Mouse (Mus musculus) E14TG2a.4 (cell line): ENCODE results near the gene Tmc8.

Experiments
- H3K27me3 ChIP-seq: 2 replicates; pipeline ENCODE4 v1.6.1; 2014; ENCODE audit warnings: low read length, control low read depth; ENCODE audit not compliant: insufficient read depth
- H3K36me3 ChIP-seq: 2 replicates; pipeline ENCODE4 v1.6.1; 2014; ENCODE audit warnings: low read length, control low read depth; ENCODE audit not compliant: insufficient read depth
- H3K4me1 ChIP-seq: replicated peaks from 2 replicates; pipeline ENCODE4 v1.6.1; 2014; ENCODE audit warnings: low read depth, low read length, control low read depth
- H3K4me3 ChIP-seq: replicated peaks from 2 replicates; pipeline ENCODE4 v1.5.1; 2014; ENCODE audit warnings: mild to moderate bottlenecking, low read length
- H3K9me3 ChIP-seq: 2 replicates; pipeline ENCODE4 v1.6.1; 2014; ENCODE audit warnings: low read length, control low read depth
- CTCF ChIP-seq: conservative IDR thresholded peaks from 2 replicates; pipeline ENCODE4 v1.5.1; 2014; ENCODE audit warnings: low read length
- NANOG ChIP-seq: IDR thresholded peaks from 2 replicates; pipeline ENCODE4 v1.6.1; 2014; ENCODE audit warnings: borderline replicate concordance, low read length, mixed read lengths
- POU5F1 ChIP-seq: IDR thresholded peaks from 2 replicates; pipeline ENCODE4 v1.6.1; 2014; ENCODE audit warnings: low read length, borderline replicate concordance

Tmc8 gene

DNA sequence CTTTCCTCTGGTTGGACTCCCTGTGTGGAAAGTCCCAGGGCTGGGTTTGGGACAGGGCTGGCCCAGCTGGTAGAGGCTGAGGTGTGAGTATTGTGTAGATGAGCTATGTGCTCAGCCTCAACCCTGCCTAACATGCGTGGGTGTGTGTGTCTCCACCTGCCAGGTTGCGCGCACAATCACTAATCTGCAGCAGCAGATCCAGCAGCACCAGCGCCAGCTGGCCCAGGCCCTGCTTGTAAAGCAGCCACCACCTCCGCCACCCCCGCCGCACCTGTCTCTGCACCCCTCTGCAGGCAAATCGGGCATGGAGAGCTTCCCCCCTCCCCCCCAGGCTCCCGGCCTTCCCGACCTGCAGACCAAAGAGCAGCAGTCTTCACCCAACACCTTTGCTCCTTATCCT, 32.5 kb upstream of the Tmc8 start:
- TF ChIP-seq POU5F1 = no peak
- TF ChIP-seq NANOG = no peak
- no peak for TF ChIP-seq CTCF
- Histone ChIP-seq H3K36me3 (peaks cover 98% of the 10 kb centered on the region), H3K27me3 (no peaks in the 10 kb centered on the region), H3K9me3 (no peaks in the 10 kb centered on the region), H3K4me3 (peak overlapping the region; percentile 48), H3K4me1 (peaks cover 18% of the 10 kb centered on the region)

DNA sequence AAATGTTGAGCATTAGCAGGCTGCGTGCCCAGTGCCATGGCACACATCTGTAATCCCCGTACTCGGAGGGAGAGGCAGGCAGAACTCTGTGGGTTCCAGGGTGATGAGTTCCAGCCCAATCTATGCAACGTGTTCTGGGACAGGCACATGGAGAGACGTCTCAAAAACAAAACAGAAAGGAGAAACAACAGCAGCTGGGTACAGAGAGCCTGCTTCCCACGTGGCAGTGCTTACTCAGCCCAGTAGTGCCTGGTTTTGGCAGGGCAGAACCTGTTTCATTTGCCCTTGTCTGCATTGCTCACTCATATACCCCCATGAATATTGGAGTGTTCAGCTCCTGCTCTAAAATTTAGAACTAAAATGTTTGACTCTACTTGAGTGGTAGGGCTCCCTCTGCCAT, 30.3 kb upstream of the Tmc8 start:
- H3K4me3 ChIP-seq = no peak overlapping the region
- no peaks in the 10 kb centered on the region for H3K9me3 ChIP-seq
- H3K4me1 ChIP-seq = peaks cover 18% of the 10 kb centered on the region
- TF ChIP-seq POU5F1 (no peak), NANOG (no peak), CTCF (no peak)
- H3K27me3 ChIP-seq = no peaks in the 10 kb centered on the region
- peaks cover 98% of the 10 kb centered on the region for H3K36me3 ChIP-seq

DNA sequence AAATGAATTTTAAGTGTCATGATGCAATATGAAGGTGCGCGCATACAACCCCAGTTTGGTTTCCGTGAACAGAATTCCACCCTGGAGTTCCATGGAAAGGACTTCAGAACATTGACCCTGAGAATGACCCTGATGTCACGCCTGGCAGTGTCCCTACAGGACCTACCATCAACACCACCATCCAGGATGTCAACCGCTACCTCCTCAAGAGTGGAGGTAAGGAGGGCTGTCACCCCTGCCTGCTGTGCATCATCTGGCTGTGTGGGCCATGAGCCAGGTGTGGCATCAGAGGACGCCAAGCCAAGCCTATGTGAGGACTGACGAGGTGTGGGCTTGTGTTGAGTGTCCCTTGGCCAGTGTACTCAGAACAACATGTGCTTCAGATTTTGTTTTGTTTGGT, 26.0 kb upstream of the Tmc8 start:
- Histone ChIP-seq H3K9me3 (no peaks in the 10 kb centered on the region), H3K4me1 (peaks cover 16% of the 10 kb centered on the region), H3K36me3 (peaks cover 96% of the 10 kb centered on the region), H3K4me3 (no peak overlapping the region), H3K27me3 (no peaks in the 10 kb centered on the region)
- TF ChIP-seq POU5F1 (no peak), NANOG (no peak), CTCF (no peak)

DNA sequence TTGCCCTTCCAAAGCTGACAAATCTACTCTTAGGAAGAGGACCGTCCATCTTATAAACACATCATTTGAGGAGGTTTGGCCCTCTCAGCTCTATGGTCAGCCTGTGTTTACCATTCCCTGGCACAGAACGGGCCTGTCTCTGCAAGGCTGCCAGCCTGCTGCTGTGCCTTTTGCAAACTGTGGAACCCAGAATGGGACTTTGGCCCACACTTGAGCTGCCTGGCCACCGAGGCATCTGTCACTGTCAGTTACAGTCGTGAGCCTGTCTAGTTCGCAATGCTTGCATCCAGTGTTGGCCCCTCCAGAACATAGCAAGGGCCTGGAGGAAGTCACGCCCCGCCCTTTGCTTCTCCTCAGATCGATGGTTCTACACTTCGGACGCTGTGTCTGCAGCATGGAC, 22.6 kb upstream of the Tmc8 start:
- Histone ChIP-seq H3K9me3 (no peaks in the 10 kb centered on the region), H3K4me1 (peaks cover 37% of the 10 kb centered on the region), H3K4me3 (peak overlapping the region; percentile 39), H3K36me3 (peaks cover 86% of the 10 kb centered on the region), H3K27me3 (no peaks in the 10 kb centered on the region)
- TF ChIP-seq POU5F1 (no peak), NANOG (no peak), CTCF (no peak)

DNA sequence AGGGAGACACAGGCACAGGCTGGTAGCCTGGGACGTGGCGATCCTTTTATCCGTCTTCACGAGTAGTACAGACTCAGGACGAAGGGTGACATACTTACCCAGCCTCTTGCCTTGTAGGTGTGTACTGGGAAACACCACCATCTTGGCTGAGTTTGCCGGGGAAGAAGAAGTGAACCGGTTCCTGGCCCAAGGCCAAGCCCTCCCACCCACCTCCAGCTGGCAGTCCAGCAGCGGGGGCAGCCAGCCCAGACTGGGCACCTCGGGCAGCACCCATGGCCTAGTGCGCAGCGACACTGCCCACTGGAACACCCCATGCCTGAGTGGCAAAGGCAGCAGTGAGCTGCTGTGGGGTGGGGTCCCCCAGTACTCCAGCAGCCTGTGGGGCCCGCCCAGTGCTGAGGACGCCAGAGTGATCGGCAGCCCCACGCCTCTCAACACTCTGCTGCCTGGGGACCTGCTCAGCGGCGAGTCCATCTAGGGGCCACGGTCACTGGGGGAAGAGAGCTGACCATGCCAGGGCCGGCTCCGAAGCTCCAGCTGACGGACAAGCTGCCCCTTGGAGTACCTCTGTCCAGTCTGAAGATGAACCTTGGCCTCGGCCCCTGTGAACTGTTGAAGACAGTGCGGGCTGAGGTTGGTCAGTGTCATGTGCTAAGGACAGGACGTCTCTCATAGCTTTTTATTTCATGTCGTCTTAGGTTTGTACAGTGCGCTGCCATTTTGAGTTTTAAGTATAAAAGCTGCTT, 21.3 kb upstream of the Tmc8 start:
- Histone ChIP-seq H3K4me1 (peaks cover 49% of the 10 kb centered on the region), H3K4me3 (peak overlapping the region; percentile 64), H3K9me3 (no peaks in the 10 kb centered on the region), H3K36me3 (peaks cover 85% of the 10 kb centered on the region), H3K27me3 (no peaks in the 10 kb centered on the region)
- TF ChIP-seq NANOG (no peak), CTCF (no peak), POU5F1 (no peak)

DNA sequence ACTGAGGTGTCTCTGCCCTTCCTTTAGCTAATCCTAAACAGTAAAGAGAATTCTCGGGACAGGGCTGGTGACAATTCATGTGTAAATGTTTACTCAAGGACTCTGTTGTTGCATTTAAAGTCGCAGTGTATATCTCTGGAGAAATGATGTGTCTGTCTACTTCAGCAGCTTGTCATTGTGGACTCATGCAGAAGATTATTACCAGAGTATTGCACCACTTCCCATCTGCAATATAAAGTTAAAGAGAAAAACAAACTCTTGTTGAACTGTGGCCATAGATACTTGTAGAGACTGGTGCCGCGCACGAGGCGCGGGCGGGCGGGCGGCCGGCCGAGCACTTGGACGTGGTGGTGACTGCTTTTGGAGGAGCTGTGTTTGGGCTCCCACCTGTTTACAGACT, 20.1 kb upstream of the Tmc8 start:
- H3K27me3 ChIP-seq = no peaks in the 10 kb centered on the region
- no peak for TF ChIP-seq POU5F1
- no peak for TF ChIP-seq CTCF
- H3K9me3 ChIP-seq = no peaks in the 10 kb centered on the region
- H3K36me3 ChIP-seq = peaks cover 84% of the 10 kb centered on the region
- H3K4me1 ChIP-seq = peaks cover 62% of the 10 kb centered on the region
- 0 out of 2 replicates have a peak overlapping the region, but pooled peaks have one; percentile 64 for H3K4me3 ChIP-seq

DNA sequence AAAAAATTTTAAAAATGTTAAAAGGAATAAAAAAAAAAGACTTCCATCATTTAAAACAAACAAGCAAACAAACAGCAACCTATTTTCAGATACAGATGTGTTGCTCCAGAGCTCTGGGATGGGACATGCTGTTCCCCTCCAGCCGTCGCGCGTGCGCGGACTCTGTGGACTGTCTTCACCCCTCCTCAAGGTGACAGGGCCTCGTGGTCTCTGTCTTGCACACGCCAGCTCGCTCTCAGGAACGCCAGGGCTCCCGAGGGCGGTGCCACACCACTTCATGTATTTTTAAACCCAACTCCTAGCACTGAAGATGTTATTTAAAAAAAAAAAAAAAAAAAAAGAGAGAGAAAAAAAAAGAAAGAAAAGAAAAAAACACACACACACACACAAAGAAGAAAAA, 19.6 kb upstream of the Tmc8 start:
- peaks cover 84% of the 10 kb centered on the region for H3K36me3 ChIP-seq
- H3K9me3 ChIP-seq = no peaks in the 10 kb centered on the region
- H3K4me3 ChIP-seq = no peak overlapping the region
- peaks cover 66% of the 10 kb centered on the region for H3K4me1 ChIP-seq
- H3K27me3 ChIP-seq = no peaks in the 10 kb centered on the region
- TF ChIP-seq CTCF (no peak), POU5F1 (no peak), NANOG (no peak)

DNA sequence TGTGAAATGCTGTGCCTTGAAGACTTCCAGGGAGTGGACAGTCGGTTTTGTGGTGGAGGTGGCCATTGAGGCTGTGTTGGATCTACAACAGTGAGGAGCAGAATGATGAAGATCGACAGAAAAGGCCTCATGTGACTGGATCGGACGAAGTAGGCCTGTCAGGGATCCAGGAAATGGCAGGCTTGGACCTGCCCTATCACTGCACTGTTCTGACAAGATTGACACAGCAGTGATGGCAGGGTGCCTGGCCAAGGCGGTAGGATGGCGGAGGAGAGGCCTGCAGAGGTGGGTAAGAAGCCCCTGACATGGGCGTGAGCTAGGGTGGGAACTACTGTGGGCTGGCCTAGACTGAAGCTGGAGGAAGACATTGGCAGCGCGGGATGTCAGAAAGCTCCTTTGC, 17.6 kb upstream of the Tmc8 start:
- H3K4me3 ChIP-seq = 0 out of 2 replicates have a peak overlapping the region, but pooled peaks have one; percentile 21
- H3K4me1 ChIP-seq = peaks cover 80% of the 10 kb centered on the region
- peaks cover 84% of the 10 kb centered on the region for H3K36me3 ChIP-seq
- H3K9me3 ChIP-seq = no peaks in the 10 kb centered on the region
- TF ChIP-seq POU5F1 (no peak), NANOG (no peak), CTCF (no peak)
- H3K27me3 ChIP-seq = no peaks in the 10 kb centered on the region

DNA sequence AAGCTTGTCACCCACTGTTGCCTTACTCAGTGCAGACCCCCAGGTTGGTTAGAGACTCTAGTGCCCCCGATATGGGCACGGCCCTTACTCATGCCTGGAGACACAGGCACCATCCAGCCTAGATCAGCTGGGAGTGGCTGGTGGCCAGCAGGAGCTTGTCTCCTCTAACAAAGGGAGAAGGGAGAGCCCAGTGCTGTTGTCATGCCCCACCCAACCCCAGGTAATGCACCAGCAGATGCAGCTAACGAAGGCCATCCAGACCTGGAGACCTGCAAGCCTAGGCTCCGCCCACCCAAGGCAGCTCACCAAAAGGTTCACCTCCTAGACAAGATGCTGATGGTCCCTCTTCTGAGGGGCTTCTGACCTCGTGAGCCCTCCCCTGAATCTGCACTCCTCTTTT, 16.5 kb upstream of the Tmc8 start:
- Histone ChIP-seq H3K4me3 (no peak overlapping the region), H3K36me3 (peaks cover 86% of the 10 kb centered on the region), H3K9me3 (no peaks in the 10 kb centered on the region), H3K27me3 (no peaks in the 10 kb centered on the region), H3K4me1 (peaks cover 82% of the 10 kb centered on the region)
- TF ChIP-seq CTCF = no peak
- TF ChIP-seq NANOG = no peak
- no peak for TF ChIP-seq POU5F1
